Mouse (Mus musculus) E14TG2a.4 (cell line): ENCODE results near the gene Ormdl3.
"Not testable (repeated sequence)": the region's sequence is repeated elsewhere in the genome, so short reads cannot be mapped to it uniquely, and the experiment has no call there.

Experiments used
- H3K27me3 ChIP-seq: 2 replicates; pipeline ENCODE4 v1.6.1; 2014; ENCODE audit warnings: low read length, control low read depth; ENCODE audit not compliant: insufficient read depth
- H3K36me3 ChIP-seq: 2 replicates; pipeline ENCODE4 v1.6.1; 2014; ENCODE audit warnings: low read length, control low read depth; ENCODE audit not compliant: insufficient read depth
- H3K4me1 ChIP-seq: replicated peaks from 2 replicates; pipeline ENCODE4 v1.6.1; 2014; ENCODE audit warnings: low read depth, low read length, control low read depth
- H3K4me3 ChIP-seq: replicated peaks from 2 replicates; pipeline ENCODE4 v1.5.1; 2014; ENCODE audit warnings: mild to moderate bottlenecking, low read length
- H3K9me3 ChIP-seq: 2 replicates; pipeline ENCODE4 v1.6.1; 2014; ENCODE audit warnings: low read length, control low read depth
- CTCF ChIP-seq: conservative IDR thresholded peaks from 2 replicates; pipeline ENCODE4 v1.5.1; 2014; ENCODE audit warnings: low read length
- NANOG ChIP-seq: IDR thresholded peaks from 2 replicates; pipeline ENCODE4 v1.6.1; 2014; ENCODE audit warnings: borderline replicate concordance, low read length, mixed read lengths
- POU5F1 ChIP-seq: IDR thresholded peaks from 2 replicates; pipeline ENCODE4 v1.6.1; 2014; ENCODE audit warnings: low read length, borderline replicate concordance

Ormdl3 gene

GRCm38 (mm10) chr11:98586892-98587563 lies at the start of gene Ormdl3:
Ormdl3 (minus strand) TSS chr11:98587368.
- peaks cover 2% of the 10 kb centered on the region for H3K27me3 ChIP-seq
- H3K4me1 ChIP-seq = peaks cover 73% of the 10 kb centered on the region
- no peaks in the 10 kb centered on the region for H3K9me3 ChIP-seq
- peaks cover 30% of the 10 kb centered on the region for H3K36me3 ChIP-seq
- H3K4me3 ChIP-seq = peak within 1 kb of the TSS; percentile 93
- TF ChIP-seq CTCF = no peak
- no peak for TF ChIP-seq NANOG
- TF ChIP-seq POU5F1 = no peak

- not testable (repeated sequence) for H3K4me3 ChIP-seq, H3K4me1 ChIP-seq, H3K36me3 ChIP-seq, H3K27me3 ChIP-seq
- TF ChIP-seq CTCF = peak; percentile 6; the same call in 1 of the 2 replicates
- peaks cover 17% of the 10 kb centered on the region for H3K9me3 ChIP-seq
Observed at GRCm38 (mm10) chr11:98635312-98635970, 48.3 kb upstream of the Ormdl3 start.

- TF ChIP-seq CTCF (no peak), NANOG (no peak), POU5F1 (no peak)
- Histone ChIP-seq H3K4me3 (no peak overlapping the region), H3K4me1 (no peaks in the 10 kb centered on the region), H3K36me3 (no peaks in the 10 kb centered on the region), H3K9me3 (peaks cover 15% of the 10 kb centered on the region), H3K27me3 (peaks cover 9% of the 10 kb centered on the region; the same call in 1 of the 2 replicates)
Observed at GRCm38 (mm10) chr11:98630646-98631045, 43.5 kb upstream of the Ormdl3 start.

- peaks cover 9% of the 10 kb centered on the region; the same call in 1 of the 2 replicates for H3K27me3 ChIP-seq
- TF ChIP-seq NANOG (no peak), CTCF (no peak), POU5F1 (no peak)
Observed at GRCm38 (mm10) chr11:98628706-98629105, 41.5 kb upstream of the Ormdl3 start.

GRCm38 (mm10) chr11:98625611-98626410 lies 38.6 kb upstream of the Ormdl3 start, which contains the start of the genes Gm12355 and Gsdma3:
Gm12355 (minus strand) TSS chr11:98625661.
Gsdma3 (plus strand) TSS chr11:98626360.
- no peak within 1 kb of the TSS for H3K4me3 ChIP-seq
- no peaks in the 10 kb centered on the region for H3K36me3 ChIP-seq
- H3K9me3 ChIP-seq = peaks cover 61% of the 10 kb centered on the region
- H3K4me1 ChIP-seq = no peaks in the 10 kb centered on the region
- H3K27me3 ChIP-seq = peaks cover 9% of the 10 kb centered on the region; the same call in 1 of the 2 replicates
- TF ChIP-seq POU5F1 (no peak), CTCF (no peak), NANOG (no peak)

More at GRCm38 (mm10) chr11:98628706-98629105, 41.5 kb upstream of the Ormdl3 start:
- Histone ChIP-seq H3K4me1 (no peaks in the 10 kb centered on the region), H3K9me3 (peaks cover 32% of the 10 kb centered on the region), H3K36me3 (no peaks in the 10 kb centered on the region), H3K4me3 (no peak overlapping the region)

- H3K27me3 ChIP-seq, H3K4me3 ChIP-seq, H3K36me3 ChIP-seq, H3K4me1 ChIP-seq: not testable (repeated sequence)
- H3K9me3 ChIP-seq = peaks cover 68% of the 10 kb centered on the region
Observed at GRCm38 (mm10) chr11:98624381-98624780, 37.2 kb upstream of the Ormdl3 start.

- not testable (repeated sequence) for H3K36me3 ChIP-seq, H3K4me3 ChIP-seq, H3K4me1 ChIP-seq, H3K27me3 ChIP-seq
- peaks cover 68% of the 10 kb centered on the region for H3K9me3 ChIP-seq
Observed at GRCm38 (mm10) chr11:98623981-98624380, 36.8 kb upstream of the Ormdl3 start.

GRCm38 (mm10) chr11:98620791-98621190 lies 33.6 kb upstream of the Ormdl3 start:
- Histone ChIP-seq H3K4me3 (no peak overlapping the region; the same call in 1 of the 2 replicates), H3K27me3 (no peaks in the 10 kb centered on the region), H3K36me3 (no peaks in the 10 kb centered on the region), H3K4me1 (no peaks in the 10 kb centered on the region), H3K9me3 (peaks cover 55% of the 10 kb centered on the region)
- no peak for TF ChIP-seq NANOG
- no peak for TF ChIP-seq CTCF
- no peak for TF ChIP-seq POU5F1
